In genomic region chr12:103511586-103511985, GRCm38 (mm10) we compare ENCODE assay signal across 19 mouse cellular contexts. TPM values are rescaled to one million over a fixed set of nuclear protein-coding genes. Genes with fewer than 3 reads are reported as not detected.
"Had no signal": no experiment of that assay in that cellular context is flagged by ENCODE, and none has a peak within 500 bp of the region (broad histone marks: within the 10 kb centered on the region; RNA-seq: fewer than 3 reads in every experiment).

No protein-coding gene starts in this region.

- H3K4me3 ChIP-seq: liver, embryonic 15.5 days; lung, embryonic 15.5 days; megakaryocyte, embryonic 14.5 days; midbrain, embryonic 13.5 days; midbrain, embryonic 15.5 days; neural tube, embryonic 12.5 days; stomach, embryonic 15.5 days had no signal

- H3K27ac ChIP-seq: liver, embryonic 15.5 days; lung, embryonic 15.5 days; macrophage; midbrain, embryonic 13.5 days; midbrain, embryonic 15.5 days; neural tube, embryonic 12.5 days; stomach, embryonic 15.5 days; stomach, postnatal 0 days had no signal

- DNase-seq: liver, postnatal 0 days; lung, adult 2 months; lung, postnatal 14 days; lung, postnatal 36 days; thymus, adult 2 months; thymus, postnatal 25 days; thymus, postnatal 4 days had no signal

RNA-seq across cellular contexts. Expression of gene Ppp4r4, which starts 20.5 kb away (rescaled TPM):
- total RNA-seq: megakaryocyte progenitor cell, adult 5-6 weeks had no signal

RNA-seq across cellular contexts. Expression of gene Ifi27l2b, which starts 54.6 kb away (rescaled TPM):
- total RNA-seq: megakaryocyte progenitor cell, adult 5-6 weeks; midbrain, postnatal 0 days; neutrophil, adult 5-6 weeks had no signal
